Mouse (Mus musculus): ENCODE measurements around the gene Hist1h3c. TPM values are rescaled to one million over a fixed set of nuclear protein-coding genes. Genes with fewer than 3 reads are reported as not detected.

The Hist1h3c gene
- polyA plus RNA-seq, 1 experiment from 2014 or later: 6.6 TPM

- Histone ChIP-seq H3K4me1 (peaks cover 20% of the 10 kb centered on the region), H3K9ac (peak overlapping the region; percentile 40; the same call in 1 of the 2 replicates), H3K4me2 (peak overlapping the region; percentile 64), H3K36me3 (no peaks in the 10 kb centered on the region), H3K4me3 (peak overlapping the region; percentile 45), H3K9me3 (no peaks in the 10 kb centered on the region), H3K27ac (peak overlapping the region; percentile 93), H3K27me3 (no peaks in the 10 kb centered on the region)
- WGBS: under 1% methylated on average over 20 of the region's 32 CpGs
- ATAC-seq (ENCODE audit: insufficient number of reproducible peaks, low FRiP score, low TSS enrichment, low read depth): peak; percentile 22
Observed at GRCm38 (mm10) chr13:23697491-23698299, 47.7 kb downstream of the Hist1h3c start.

- no peak overlapping the region for H3K9ac ChIP-seq
- H3K27me3 ChIP-seq: no peaks in the 10 kb centered on the region
- peak overlapping the region; percentile 17; the same call in 1 of the 2 replicates for H3K4me2 ChIP-seq
- peaks cover 20% of the 10 kb centered on the region for H3K4me1 ChIP-seq
- H3K27ac ChIP-seq: no peak overlapping the region
- H3K36me3 ChIP-seq: no peaks in the 10 kb centered on the region
- no peak overlapping the region for H3K4me3 ChIP-seq
- no peaks in the 10 kb centered on the region for H3K9me3 ChIP-seq
- 54% methylated on average over 15 of the region's 15 CpGs for WGBS
- ATAC-seq (ENCODE audit: insufficient number of reproducible peaks, low FRiP score, low TSS enrichment, low read depth): no peak
Observed at GRCm38 (mm10) chr13:23696061-23696474, 49.3 kb downstream of the Hist1h3c start.

- Histone ChIP-seq H3K4me2 (peak within 1 kb of the TSS; percentile 17; the same call in 1 of the 2 replicates), H3K27ac (no peak within 1 kb of the TSS), H3K27me3 (no peaks in the 10 kb centered on the region), H3K9ac (no peak within 1 kb of the TSS), H3K9me3 (no peaks in the 10 kb centered on the region), H3K4me1 (peaks cover 18% of the 10 kb centered on the region), H3K4me3 (no peak within 1 kb of the TSS), H3K36me3 (no peaks in the 10 kb centered on the region)
- WGBS: 54% methylated on average over 13 of the region's 13 CpGs
- ATAC-seq (ENCODE audit: insufficient number of reproducible peaks, low FRiP score, low TSS enrichment, low read depth): no peak
Observed at GRCm38 (mm10) chr13:23695514-23695913, 49.9 kb downstream of the Hist1h3c start, which contains the start of gene Hist1h1t. Hist1h1t (plus strand) TSS chr13:23695814.

Small RNAs within 50 kb of the gene (microRNA-seq; reads per million reads assigned to microRNA genes)
- not detected for gene Gm44314
- gene Gm44484: not detected

Other genes starting within 250 kb of the Hist1h3c start
- 4.8 and 6.3 TPM in 2 replicates for gene Hist1h4h, start 214.6 kb downstream of the Hist1h3c start, polyA plus RNA-seq (2015; fragmentation: Nextera tagmentation; extraction: Ambion mirVana)
- 4.1 and 7.5 TPM in 2 replicates for gene Hist1h2af, start 211.7 kb downstream of the Hist1h3c start, polyA plus RNA-seq (2015; fragmentation: Nextera tagmentation; extraction: Ambion mirVana)
- 3.4 and 5.4 TPM in 2 replicates for gene Hist1h3g, start 210.2 kb downstream of the Hist1h3c start, polyA plus RNA-seq (2015; fragmentation: Nextera tagmentation; extraction: Ambion mirVana)
- gene Hist1h2bh, start 202.2 kb downstream of the Hist1h3c start, polyA plus RNA-seq (2015; fragmentation: Nextera tagmentation; extraction: Ambion mirVana): 0.77 and 0.83 TPM in 2 replicates
- gene Hist1h3f, start 201.6 kb downstream of the Hist1h3c start, polyA plus RNA-seq (2015; fragmentation: Nextera tagmentation; extraction: Ambion mirVana): 1.1 TPM in 1 of 2 replicates, not detected in the other
- 0.65 and 0.95 TPM in 2 replicates for gene Hist1h4f, start 194.0 kb downstream of the Hist1h3c start, polyA plus RNA-seq (2015; fragmentation: Nextera tagmentation; extraction: Ambion mirVana)
- gene Hist1h1d, start 192.3 kb downstream of the Hist1h3c start, polyA plus RNA-seq (2015; fragmentation: Nextera tagmentation; extraction: Ambion mirVana): 0.32 and 0.51 TPM in 2 replicates
- gene Hist1h3e, start 183.2 kb downstream of the Hist1h3c start, polyA plus RNA-seq (2015; fragmentation: Nextera tagmentation; extraction: Ambion mirVana): 2.1 and 4.8 TPM in 2 replicates
- gene Hist1h2ae, start 174.4 kb downstream of the Hist1h3c start, polyA plus RNA-seq (2015; fragmentation: Nextera tagmentation; extraction: Ambion mirVana): 68.7 and 88.5 TPM in 2 replicates
- gene Hist1h2bg, start 174.2 kb downstream of the Hist1h3c start, polyA plus RNA-seq (2015; fragmentation: Nextera tagmentation; extraction: Ambion mirVana): 5.5 and 6.0 TPM in 2 replicates
- gene Hist1h2bf, start 171.4 kb downstream of the Hist1h3c start, polyA plus RNA-seq (2015; fragmentation: Nextera tagmentation; extraction: Ambion mirVana): 2.9 and 5.8 TPM in 2 replicates
- gene Hist1h2ad, start 171.2 kb downstream of the Hist1h3c start, polyA plus RNA-seq (2015; fragmentation: Nextera tagmentation; extraction: Ambion mirVana): 0.89 and 2.3 TPM in 2 replicates
- gene Hist1h3d, start 169.8 kb downstream of the Hist1h3c start, polyA plus RNA-seq (2015; fragmentation: Nextera tagmentation; extraction: Ambion mirVana): 5.8 and 6.5 TPM in 2 replicates
- 75.2 and 108 TPM in 2 replicates for gene Hist1h4d, start 164.0 kb downstream of the Hist1h3c start, polyA plus RNA-seq (2015; fragmentation: Nextera tagmentation; extraction: Ambion mirVana)
- gene Hist1h2be, start 124.5 kb downstream of the Hist1h3c start, polyA plus RNA-seq (2015; fragmentation: Nextera tagmentation; extraction: Ambion mirVana): 1.9 and 2.1 TPM in 2 replicates
- gene Hist1h1e, start 123.0 kb downstream of the Hist1h3c start, polyA plus RNA-seq (2015; fragmentation: Nextera tagmentation; extraction: Ambion mirVana): 17.2 and 18.2 TPM in 2 replicates
- 0.76 and 0.78 TPM in 2 replicates for gene Hist1h2ac, start 61.7 kb downstream of the Hist1h3c start, polyA plus RNA-seq (2015; fragmentation: Nextera tagmentation; extraction: Ambion mirVana)
- 47.2 and 57.0 TPM in 2 replicates for gene Hist1h2bc, start 61.4 kb downstream of the Hist1h3c start, polyA plus RNA-seq (2015; fragmentation: Nextera tagmentation; extraction: Ambion mirVana)
- 0.20 TPM in 1 of 2 replicates, not detected in the other for gene Hist1h1t, start 49.8 kb downstream of the Hist1h3c start, polyA plus RNA-seq (2015; fragmentation: Nextera tagmentation; extraction: Ambion mirVana)
- gene Hist1h4c, start 47.1 kb downstream of the Hist1h3c start, polyA plus RNA-seq (2015; fragmentation: Nextera tagmentation; extraction: Ambion mirVana): 3.2 and 4.0 TPM in 2 replicates
- 7.3 and 10.3 TPM in 2 replicates for gene Hfe, start 34.7 kb downstream of the Hist1h3c start, polyA plus RNA-seq (2015; fragmentation: Nextera tagmentation; extraction: Ambion mirVana)
- gene Hist1h1c, start 6.8 kb downstream of the Hist1h3c start, polyA plus RNA-seq (2015; fragmentation: Nextera tagmentation; extraction: Ambion mirVana): 28.0 and 31.1 TPM in 2 replicates
- 2.0 and 2.1 TPM in 2 replicates for gene Hist1h2bb, start 1.1 kb upstream of the Hist1h3c start, polyA plus RNA-seq (2015; fragmentation: Nextera tagmentation; extraction: Ambion mirVana)
- gene Hist1h2ab, start 5.5 kb upstream of the Hist1h3c start, polyA plus RNA-seq (2015; fragmentation: Nextera tagmentation; extraction: Ambion mirVana): 23.3 and 37.2 TPM in 2 replicates
- 4.0 and 12.0 TPM in 2 replicates for gene Hist1h3b, start 6.7 kb upstream of the Hist1h3c start, polyA plus RNA-seq (2015; fragmentation: Nextera tagmentation; extraction: Ambion mirVana)
- gene Hist1h4b, start 11.4 kb upstream of the Hist1h3c start, polyA plus RNA-seq (2015; fragmentation: Nextera tagmentation; extraction: Ambion mirVana): 4.1 and 4.5 TPM in 2 replicates
- 0.33 and 0.60 TPM in 2 replicates for gene Hist1h4a, start 15.6 kb upstream of the Hist1h3c start, polyA plus RNA-seq (2015; fragmentation: Nextera tagmentation; extraction: Ambion mirVana)
- gene Hist1h3a, start 16.8 kb upstream of the Hist1h3c start, polyA plus RNA-seq (2015; fragmentation: Nextera tagmentation; extraction: Ambion mirVana): 3.1 and 7.2 TPM in 2 replicates
- 0.74 and 2.1 TPM in 2 replicates for gene Hist1h1a, start 18.1 kb upstream of the Hist1h3c start, polyA plus RNA-seq (2015; fragmentation: Nextera tagmentation; extraction: Ambion mirVana)
- gene Trim38, start 24.3 kb upstream of the Hist1h3c start, polyA plus RNA-seq (2015; fragmentation: Nextera tagmentation; extraction: Ambion mirVana): not detected in 2 replicates
- not detected in 2 replicates for gene Slc17a2, start 61.4 kb upstream of the Hist1h3c start, polyA plus RNA-seq (2015; fragmentation: Nextera tagmentation; extraction: Ambion mirVana)
- gene Slc17a3, start 93.8 kb upstream of the Hist1h3c start, polyA plus RNA-seq (2015; fragmentation: Nextera tagmentation; extraction: Ambion mirVana): 0.27 and 0.61 TPM in 2 replicates
- gene Slc17a1, start 122.1 kb upstream of the Hist1h3c start, polyA plus RNA-seq (2015; fragmentation: Nextera tagmentation; extraction: Ambion mirVana): not detected in 2 replicates
- not detected in 2 replicates for gene Slc17a4, start 169.4 kb upstream of the Hist1h3c start, polyA plus RNA-seq (2015; fragmentation: Nextera tagmentation; extraction: Ambion mirVana)
- gene Hist1h2ba, start 188.6 kb upstream of the Hist1h3c start, polyA plus RNA-seq (2015; fragmentation: Nextera tagmentation; extraction: Ambion mirVana): not detected in 2 replicates
- gene Hist1h2aa, start 188.9 kb upstream of the Hist1h3c start, polyA plus RNA-seq (2015; fragmentation: Nextera tagmentation; extraction: Ambion mirVana): not detected in 2 replicates
- gene Scgn, start 245.6 kb upstream of the Hist1h3c start, polyA plus RNA-seq (2015; fragmentation: Nextera tagmentation; extraction: Ambion mirVana): not detected in 2 replicates